Mouse (Mus musculus): ENCODE measurements around the gene Rai2. TPM values are rescaled to one million over a fixed set of nuclear protein-coding genes. Genes with fewer than 3 reads are reported as not detected.
A peak's percentile ranks its signal among the peaks of the same experiment; 100 is the strongest.

The Rai2 gene
- 3.8 and 4.4 TPM in 2 replicates for polyA plus RNA-seq (2015; fragmentation: Nextera tagmentation; extraction: Ambion mirVana)

GRCm38 (mm10) chrX:161716865-161717763, at the start of gene Rai2:
TSS of gene Rai2 (plus strand) at chrX:161717069.
- Histone ChIP-seq H3K27ac (no peak within 1 kb of the TSS), H3K9me3 (no peaks in the 10 kb centered on the region), H3K4me2 (replicated peaks) (peak within 1 kb of the TSS; percentile 89), H3K4me3 (peak within 1 kb of the TSS; percentile 54), H3K9ac (peak within 1 kb of the TSS; percentile 58), H3K4me1 (no peaks in the 10 kb centered on the region), H3K36me3 (no peaks in the 10 kb centered on the region), H3K27me3 (peaks cover 84% of the 10 kb centered on the region)
- 13% methylated on average over 35 of the region's 79 CpGs for WGBS
- peak; percentile 78 for ATAC-seq (ENCODE audit: low FRiP score, low read depth)

- Histone ChIP-seq H3K4me3 (no peak overlapping the region), H3K4me2 (replicated peaks) (no peak overlapping the region), H3K27ac (no peak overlapping the region), H3K4me1 (no peaks in the 10 kb centered on the region), H3K36me3 (no peaks in the 10 kb centered on the region), H3K9me3 (no peaks in the 10 kb centered on the region), H3K27me3 (peaks cover 38% of the 10 kb centered on the region), H3K9ac (no peak overlapping the region)
- ATAC-seq (ENCODE audit: low FRiP score, low read depth): no peak
- 33% methylated on average over 3 of the region's 3 CpGs for WGBS
Observed at GRCm38 (mm10) chrX:161689336-161689735, 27.5 kb upstream of the Rai2 start.

- no peaks in the 10 kb centered on the region for H3K9me3 ChIP-seq
- ATAC-seq (ENCODE audit: low FRiP score, low read depth): no peak
- H3K27ac ChIP-seq: no peak overlapping the region
- peak overlapping the region; percentile 54 for H3K4me3 ChIP-seq
- no peaks in the 10 kb centered on the region for H3K4me1 ChIP-seq
- peak overlapping the region; percentile 89 for H3K4me2 ChIP-seq (replicated peaks)
- no peak overlapping the region for H3K9ac ChIP-seq
- H3K36me3 ChIP-seq: no peaks in the 10 kb centered on the region
- H3K27me3 ChIP-seq: peaks cover 78% of the 10 kb centered on the region
- 38% methylated on average over 4 of the region's 9 CpGs for WGBS
Observed at GRCm38 (mm10) chrX:161716503-161716864, 385 bp upstream of the Rai2 start.

GRCm38 (mm10) chrX:161717764-161718382, 1.0 kb downstream of the Rai2 start:
- Histone ChIP-seq H3K4me1 (no peaks in the 10 kb centered on the region), H3K27me3 (peaks cover 90% of the 10 kb centered on the region), H3K9me3 (no peaks in the 10 kb centered on the region), H3K4me2 (replicated peaks) (peak overlapping the region; percentile 89), H3K4me3 (peak overlapping the region; percentile 54), H3K9ac (peak overlapping the region; percentile 58), H3K27ac (no peak overlapping the region), H3K36me3 (no peaks in the 10 kb centered on the region)
- WGBS: 15% methylated on average over 26 of the region's 26 CpGs
- no peak for ATAC-seq (ENCODE audit: low FRiP score, low read depth)

GRCm38 (mm10) chrX:161718548-161718947, 1.7 kb downstream of the Rai2 start:
- Histone ChIP-seq H3K4me1 (no peaks in the 10 kb centered on the region), H3K36me3 (no peaks in the 10 kb centered on the region), H3K27me3 (peaks cover 91% of the 10 kb centered on the region), H3K9ac (no peak overlapping the region), H3K4me3 (peak overlapping the region; percentile 54; the same call in 1 of the 2 replicates), H3K4me2 (replicated peaks) (peak overlapping the region; percentile 89), H3K27ac (no peak overlapping the region), H3K9me3 (no peaks in the 10 kb centered on the region)
- no peak for ATAC-seq (ENCODE audit: low FRiP score, low read depth)
- 34% methylated on average over 11 of the region's 11 CpGs for WGBS

GRCm38 (mm10) chrX:161721082-161721481, 4.2 kb downstream of the Rai2 start:
- Histone ChIP-seq H3K4me1 (no peaks in the 10 kb centered on the region), H3K27me3 (peaks cover 88% of the 10 kb centered on the region), H3K36me3 (no peaks in the 10 kb centered on the region), H3K4me2 (replicated peaks) (no peak overlapping the region), H3K9me3 (no peaks in the 10 kb centered on the region), H3K9ac (no peak overlapping the region), H3K4me3 (no peak overlapping the region), H3K27ac (no peak overlapping the region)
- WGBS: 73% methylated on average over 4 of the region's 4 CpGs
- no peak for ATAC-seq (ENCODE audit: low FRiP score, low read depth)

- H3K9ac ChIP-seq: no peak overlapping the region
- H3K4me1 ChIP-seq: no peaks in the 10 kb centered on the region
- H3K4me2 ChIP-seq (replicated peaks): no peak overlapping the region
- no peaks in the 10 kb centered on the region for H3K9me3 ChIP-seq
- H3K27ac ChIP-seq: no peak overlapping the region
- H3K27me3 ChIP-seq: peaks cover 71% of the 10 kb centered on the region
- 18% methylated on average over 9 of the region's 9 CpGs for WGBS
- no peak overlapping the region for H3K4me3 ChIP-seq
- ATAC-seq (ENCODE audit: low FRiP score, low read depth): no peak
- H3K36me3 ChIP-seq: no peaks in the 10 kb centered on the region
Observed at GRCm38 (mm10) chrX:161723391-161723808, 6.5 kb downstream of the Rai2 start.

- no peak overlapping the region for H3K4me2 ChIP-seq (replicated peaks)
- H3K9ac ChIP-seq: no peak overlapping the region
- H3K27me3 ChIP-seq: peaks cover 66% of the 10 kb centered on the region
- no peak overlapping the region for H3K4me3 ChIP-seq
- no peak for ATAC-seq (ENCODE audit: low FRiP score, low read depth)
- no peaks in the 10 kb centered on the region for H3K9me3 ChIP-seq
- no peaks in the 10 kb centered on the region for H3K36me3 ChIP-seq
- H3K27ac ChIP-seq: no peak overlapping the region
- WGBS: 51% methylated on average over 1 of the region's 1 CpGs
- no peaks in the 10 kb centered on the region for H3K4me1 ChIP-seq
Observed at GRCm38 (mm10) chrX:161726257-161726656, 9.4 kb downstream of the Rai2 start.

- Histone ChIP-seq H3K27ac (no peak overlapping the region), H3K4me3 (no peak overlapping the region), H3K27me3 (peaks cover 49% of the 10 kb centered on the region), H3K4me1 (no peaks in the 10 kb centered on the region), H3K9me3 (no peaks in the 10 kb centered on the region), H3K9ac (no peak overlapping the region), H3K4me2 (replicated peaks) (no peak overlapping the region), H3K36me3 (no peaks in the 10 kb centered on the region)
- WGBS: 44% methylated on average over 4 of the region's 4 CpGs
- ATAC-seq (ENCODE audit: low FRiP score, low read depth): no peak
Observed at GRCm38 (mm10) chrX:161728507-161728906, 11.6 kb downstream of the Rai2 start.

GRCm38 (mm10) chrX:161730026-161730425, 13.2 kb downstream of the Rai2 start:
- no peaks in the 10 kb centered on the region for H3K4me1 ChIP-seq
- H3K27ac ChIP-seq: no peak overlapping the region
- H3K9ac ChIP-seq: no peak overlapping the region
- no peaks in the 10 kb centered on the region for H3K36me3 ChIP-seq
- ATAC-seq (ENCODE audit: low FRiP score, low read depth): no peak
- no peak overlapping the region for H3K4me3 ChIP-seq
- peaks cover 52% of the 10 kb centered on the region for H3K27me3 ChIP-seq
- no peaks in the 10 kb centered on the region for H3K9me3 ChIP-seq
- H3K4me2 ChIP-seq (replicated peaks): no peak overlapping the region

GRCm38 (mm10) chrX:161731859-161732258, 15.0 kb downstream of the Rai2 start:
- no peak overlapping the region for H3K4me2 ChIP-seq (replicated peaks)
- 85% methylated on average over 3 of the region's 3 CpGs for WGBS
- no peak overlapping the region for H3K4me3 ChIP-seq
- H3K9me3 ChIP-seq: no peaks in the 10 kb centered on the region
- no peaks in the 10 kb centered on the region for H3K4me1 ChIP-seq
- no peaks in the 10 kb centered on the region for H3K36me3 ChIP-seq
- peaks cover 42% of the 10 kb centered on the region for H3K27me3 ChIP-seq
- no peak overlapping the region for H3K27ac ChIP-seq
- no peak overlapping the region for H3K9ac ChIP-seq
- no peak for ATAC-seq (ENCODE audit: low FRiP score, low read depth)

GRCm38 (mm10) chrX:161733581-161734309, 16.9 kb downstream of the Rai2 start:
- Histone ChIP-seq H3K27ac (no peak overlapping the region), H3K9ac (no peak overlapping the region), H3K4me1 (no peaks in the 10 kb centered on the region), H3K36me3 (no peaks in the 10 kb centered on the region), H3K4me3 (no peak overlapping the region), H3K4me2 (replicated peaks) (no peak overlapping the region), H3K9me3 (no peaks in the 10 kb centered on the region), H3K27me3 (peaks cover 50% of the 10 kb centered on the region)
- WGBS: 72% methylated on average over 12 of the region's 12 CpGs
- no peak for ATAC-seq (ENCODE audit: low FRiP score, low read depth)

All from limb, embryonic 13.5 days (tissue).